Mouse (Mus musculus) C2C12 (cell line): ENCODE results near the gene Dot1l.

Source experiments
- CTCF ChIP-seq: IDR thresholded peaks from one replicate; pipeline ENCODE4 v1.5.1; 2011; ENCODE audit not compliant: control insufficient read depth, insufficient read depth, insufficient read length
- MAX ChIP-seq: IDR thresholded peaks from one replicate; pipeline ENCODE4 v1.6.1; 2011; ENCODE audit warnings: mild to moderate bottlenecking, control low read depth

- no peak for TF ChIP-seq CTCF
- no peak for TF ChIP-seq MAX
Observed at GRCm38 (mm10) chr10:80824827-80825226, 69.8 kb downstream of the Dot1l start.
